Mouse (Mus musculus) testis, adult 2 months (tissue): ENCODE measurements at regions not wholly inside any gene's neighbourhood (a gene's known extent, or its start where the extent isn't known, plus 50 kb on each side); places are given as distances from the start of the nearest gene placed in this dataset.

Experiments used
- H3K27ac ChIP-seq: fragments of 200-500 bp; 2 replicates; pipeline ENCODE4 v1.5.1; 2012; ENCODE audit warnings: low read depth, low read length; ENCODE audit not compliant: control insufficient read depth, insufficient read depth
- H3K27me3 ChIP-seq: fragments of 200-500 bp; 2 replicates; pipeline ENCODE4 v1.6.1; 2012; ENCODE audit warnings: mild to moderate bottlenecking, low read length, moderate library complexity; ENCODE audit not compliant: control insufficient read depth, insufficient read depth
- H3K36me3 ChIP-seq: fragments of 200-500 bp; 2 replicates; pipeline ENCODE4 v1.6.1; 2012; ENCODE audit warnings: mild to moderate bottlenecking, low read length; ENCODE audit not compliant: control insufficient read depth, insufficient read depth
- H3K4me1 ChIP-seq: fragments of 200-500 bp; 2 replicates; pipeline ENCODE4 v1.6.1; 2012; ENCODE audit warnings: low read length; ENCODE audit not compliant: control insufficient read depth, insufficient read depth
- H3K4me3 ChIP-seq: fragments of 200-500 bp; 2 replicates; pipeline ENCODE4 v1.5.1; 2012; ENCODE audit warnings: low read depth, mild to moderate bottlenecking, low read length, moderate library complexity, mixed read lengths; ENCODE audit not compliant: control insufficient read depth
- CTCF ChIP-seq: fragments of 200-500 bp; IDR thresholded peaks from 2 replicates; pipeline ENCODE4 v1.5.1; 2012; ENCODE audit warnings: low read depth, mild to moderate bottlenecking, inconsistent platforms, low read length, moderate library complexity; ENCODE audit not compliant: control insufficient read depth, insufficient read depth, insufficient replicate concordance
- POLR2A ChIP-seq: fragments of 200-500 bp; IDR thresholded peaks from 2 replicates; pipeline ENCODE4 v1.6.1; 2012; ENCODE audit warnings: low read depth, mild to moderate bottlenecking, inconsistent platforms, low read length, moderate library complexity; ENCODE audit not compliant: control insufficient read depth

GRCm38 (mm10) chr3:17791381-17792320 is 156.6 kb upstream of the Cypt12 start:
- Histone ChIP-seq H3K36me3 (no peaks in the 10 kb centered on the region), H3K27me3 (peaks cover 2% of the 10 kb centered on the region; the same call in 1 of the 2 replicates), H3K27ac (no peak overlapping the region), H3K4me1 (peaks cover 8% of the 10 kb centered on the region), H3K4me3 (no peak overlapping the region)
- no peak for TF ChIP-seq POLR2A
- no peak for TF ChIP-seq CTCF

GRCm38 (mm10) chr3:17792537-17793039 is 155.6 kb upstream of the Cypt12 start:
- Histone ChIP-seq H3K27ac (no peak overlapping the region), H3K4me1 (peaks cover 4% of the 10 kb centered on the region), H3K4me3 (no peak overlapping the region), H3K27me3 (peaks cover 2% of the 10 kb centered on the region; the same call in 1 of the 2 replicates), H3K36me3 (no peaks in the 10 kb centered on the region)
- TF ChIP-seq POLR2A, result no peak
- no peak for TF ChIP-seq CTCF

DNA sequence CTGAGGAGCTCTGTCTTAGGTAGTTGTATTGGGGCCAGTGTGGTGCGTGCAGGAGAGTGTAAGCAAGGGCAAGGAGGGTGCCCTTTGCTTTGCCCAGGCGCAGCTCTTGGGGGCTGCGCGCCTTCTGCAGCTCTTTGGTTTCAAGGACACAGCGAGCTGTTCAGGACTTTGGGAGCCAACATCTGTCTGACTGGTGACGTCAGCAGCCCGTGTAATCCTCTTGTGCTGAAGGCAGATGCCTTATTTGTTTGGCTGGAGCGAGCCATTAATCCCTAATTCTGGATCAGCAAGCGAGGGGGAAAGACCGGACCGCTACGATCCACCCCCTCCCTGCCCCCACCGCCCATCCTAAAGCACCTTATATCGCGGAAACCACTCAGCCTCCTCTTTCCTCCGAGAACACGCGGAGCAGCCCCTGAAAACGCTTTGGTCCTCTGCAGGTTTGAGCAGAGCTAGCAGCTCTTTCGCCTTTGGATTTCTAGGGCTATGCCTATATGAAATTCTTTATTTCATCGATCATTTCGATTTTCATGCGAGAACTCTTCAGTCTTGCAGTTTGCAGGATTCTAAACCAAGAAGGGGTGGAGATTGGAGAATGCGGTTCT is 154.5 kb upstream of the Cypt12 start:
- no peak overlapping the region for H3K27ac ChIP-seq
- peaks cover 4% of the 10 kb centered on the region for H3K4me1 ChIP-seq
- peaks cover 2% of the 10 kb centered on the region; the same call in 1 of the 2 replicates for H3K27me3 ChIP-seq
- H3K36me3 ChIP-seq, result no peaks in the 10 kb centered on the region
- TF ChIP-seq CTCF (no peak), POLR2A (no peak)
- H3K4me3 ChIP-seq, result no peak overlapping the region

- Histone ChIP-seq H3K36me3 (no peaks in the 10 kb centered on the region), H3K4me1 (peaks cover 4% of the 10 kb centered on the region), H3K27ac (no peak overlapping the region), H3K27me3 (peaks cover 2% of the 10 kb centered on the region; the same call in 1 of the 2 replicates), H3K4me3 (no peak overlapping the region; the same call in 1 of the 2 replicates)
- TF ChIP-seq CTCF, result no peak
- TF ChIP-seq POLR2A, result no peak
These were observed 153.8 kb upstream of the Cypt12 start for GRCm38 (mm10) chr3:17794251-17795061.

DNA sequence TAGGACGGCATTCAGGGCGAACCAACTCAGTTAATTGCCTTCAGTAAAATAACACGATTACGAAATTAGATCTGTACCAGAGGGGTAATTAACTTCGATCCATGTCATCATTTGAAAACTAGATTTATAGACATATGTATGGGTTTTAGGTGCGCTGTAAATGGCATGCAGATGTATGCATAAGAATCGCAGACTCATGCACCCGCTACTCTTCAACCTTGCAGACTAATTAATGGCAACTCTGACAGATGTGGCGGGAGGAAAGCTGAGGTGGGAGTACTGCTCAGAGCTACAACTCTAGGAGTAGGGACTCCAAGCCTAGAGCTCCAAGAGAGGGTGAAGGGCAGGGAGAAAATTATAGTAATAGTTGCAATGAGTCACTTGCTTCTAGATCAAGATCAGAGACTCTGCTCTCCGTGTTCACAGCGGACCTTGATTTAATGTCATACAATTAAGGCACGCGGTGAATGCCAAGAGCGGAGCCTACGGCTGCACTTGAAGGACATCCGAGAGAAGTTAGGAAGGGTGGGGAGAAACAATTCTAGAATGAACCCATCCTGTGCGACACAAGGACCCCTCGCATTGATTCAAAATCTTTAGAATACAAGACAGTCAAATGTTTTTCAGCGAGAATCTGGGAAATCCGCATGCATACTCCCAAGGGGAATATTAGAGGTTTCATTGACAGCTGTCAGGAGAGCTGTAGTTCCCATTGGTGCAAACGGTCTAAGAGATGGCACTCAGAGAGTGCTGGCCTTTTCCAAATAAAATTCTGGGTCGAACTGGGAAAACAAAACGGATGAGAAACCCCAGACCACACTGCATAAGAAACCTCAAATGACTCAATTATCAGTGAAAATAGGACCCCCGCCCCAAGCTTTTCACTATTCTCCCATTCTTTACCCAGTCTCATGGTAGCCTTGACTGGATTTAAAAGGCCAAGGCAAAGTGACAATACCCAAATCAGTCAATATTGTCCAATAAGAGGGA is 152.6 kb upstream of the Cypt12 start:
- H3K4me3 ChIP-seq, result no peak overlapping the region
- H3K27me3 ChIP-seq, result peaks cover 2% of the 10 kb centered on the region; the same call in 1 of the 2 replicates
- TF ChIP-seq POLR2A (no peak), CTCF (no peak)
- H3K4me1 ChIP-seq, result peaks cover 4% of the 10 kb centered on the region
- H3K27ac ChIP-seq, result no peak overlapping the region
- no peaks in the 10 kb centered on the region for H3K36me3 ChIP-seq

DNA sequence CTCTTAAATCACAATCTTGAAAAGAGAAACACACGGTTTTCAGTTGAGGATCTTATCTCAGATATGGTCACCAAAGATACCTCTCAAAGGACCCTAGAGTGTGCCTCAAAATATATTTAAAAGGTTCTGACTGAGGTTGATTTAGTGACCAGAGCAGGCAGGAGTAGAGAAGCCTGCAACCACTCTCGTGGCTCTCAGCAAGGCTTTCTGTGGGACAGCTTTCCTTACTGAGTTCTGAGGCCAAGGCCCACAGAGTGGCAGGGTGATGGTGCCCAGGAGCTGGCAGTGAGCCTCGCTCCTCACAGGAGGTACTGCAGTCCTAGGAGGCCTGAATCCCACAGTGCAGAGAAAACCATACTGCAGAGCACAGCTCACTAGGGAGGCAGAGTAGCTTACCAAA is 151.4 kb upstream of the Cypt12 start:
- TF ChIP-seq POLR2A, result no peak
- TF ChIP-seq CTCF, result no peak
- H3K27ac ChIP-seq, result no peak overlapping the region
- H3K4me3 ChIP-seq, result no peak overlapping the region
- no peaks in the 10 kb centered on the region for H3K36me3 ChIP-seq
- peaks cover 4% of the 10 kb centered on the region for H3K4me1 ChIP-seq
- peaks cover 2% of the 10 kb centered on the region; the same call in 1 of the 2 replicates for H3K27me3 ChIP-seq
